Mouse (Mus musculus): ENCODE results near the gene Nudt11. TPM values are rescaled to one million over a fixed set of nuclear protein-coding genes. Genes with fewer than 3 reads are reported as not detected.

The Nudt11 gene
- polyA plus RNA-seq (2012; rRNA removed; ENCODE audit: low replicate concordance): 0.13 and 1.5 TPM in 2 replicates

GRCm38 (mm10) chrX:6047066-6047935 is at the start of gene Nudt11:
Nudt11 (plus strand) TSS chrX:6047453.

GRCm38 (mm10) chrX:6082954-6083680 is 35.9 kb downstream of the Nudt11 start, which contains the start of gene AU022751:
AU022751 (minus strand) TSS chrX:6083419.

Other genes with a start within 250 kb of the Nudt11 start
- gene AU022751, start 36.0 kb downstream of the Nudt11 start, polyA plus RNA-seq (2012; rRNA removed; ENCODE audit: low replicate concordance): not detected in 2 replicates
- 0.11 and 2.0 TPM in 2 replicates for gene Nudt10, start 125.6 kb downstream of the Nudt11 start, polyA plus RNA-seq (2012; rRNA removed; ENCODE audit: low replicate concordance)

All from subcutaneous adipose tissue, adult 2 months (tissue).